Comparison of ENCODE assay signal across 14 mouse cellular contexts in the genomic region with DNA sequence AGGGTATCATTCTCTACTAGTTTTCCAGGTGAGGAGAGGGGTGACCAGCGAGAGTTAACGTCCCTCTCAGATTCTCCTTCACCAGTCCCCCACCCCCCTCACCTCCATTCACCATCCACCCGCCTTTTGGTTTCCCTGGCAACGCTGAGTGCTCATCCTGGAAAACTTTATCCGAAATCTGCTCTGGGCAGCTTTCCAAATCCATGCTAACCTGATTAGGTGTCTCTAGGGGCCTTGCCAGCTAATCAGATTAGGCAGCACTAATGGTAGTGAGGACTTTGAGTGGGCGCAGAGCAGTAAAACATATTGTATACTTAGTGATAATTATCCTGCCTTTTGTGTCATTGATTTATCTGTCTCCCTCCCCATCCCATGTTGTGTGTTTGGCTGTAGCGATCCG. TPM values are rescaled to one million over a fixed set of nuclear protein-coding genes. Genes with fewer than 3 reads are reported as not detected.
DNase-seq lines count a peak whose midpoint lies in the region; ATAC-seq lines count a peak whose summit lies in the region.
"Had no signal": no experiment of that assay in that cellular context is flagged by ENCODE, and none has a peak within 500 bp of the region (broad histone marks: within the 10 kb centered on the region; RNA-seq: fewer than 3 reads in every experiment).

No protein-coding gene starts in this region.

- no peaks in the 10 kb centered on the region for H3K27me3 ChIP-seq in midbrain, embryonic 10.5 days (ENCODE audit: low read depth, poor library complexity, severe bottlenecking)
- no peaks in the 10 kb centered on the region for H3K27me3 ChIP-seq in midbrain, embryonic 11.5 days (ENCODE audit: control insufficient read depth, insufficient read depth, low read length)
- H3K27me3 ChIP-seq in stomach, embryonic 14.5 days (ENCODE audit: control insufficient read depth, insufficient read depth, low read length), result no peaks in the 10 kb centered on the region
- H3K27me3 ChIP-seq: liver, embryonic 15.5 days had no signal

- H3K9ac ChIP-seq in midbrain, embryonic 11.5 days (ENCODE audit: low read length), result no peak overlapping the region
- no peak overlapping the region for H3K9ac ChIP-seq in stomach, embryonic 14.5 days (replicated peaks; ENCODE audit: low read depth, low read length)
- H3K9ac ChIP-seq: liver, embryonic 15.5 days had no signal

- H3K4me1 ChIP-seq in midbrain, embryonic 10.5 days, result peaks cover 26% of the 10 kb centered on the region
- H3K4me1 ChIP-seq in midbrain, embryonic 11.5 days (ENCODE audit: control insufficient read depth, insufficient read depth, low read length), result 0 out of 2 replicates have a peak, but pooled peaks cover 4% of the 10 kb centered on the region
- peaks cover 20% of the 10 kb centered on the region; the same call in 1 of the 2 replicates for H3K4me1 ChIP-seq in stomach, embryonic 14.5 days (ENCODE audit: control insufficient read depth, insufficient read depth, low read length)
- H3K4me1 ChIP-seq: liver, embryonic 15.5 days had no signal

- H3K27ac ChIP-seq in midbrain, embryonic 10.5 days (replicated peaks), result 0 out of 2 replicates have a peak overlapping the region, but pooled peaks have one; percentile 9
- H3K27ac ChIP-seq in midbrain, embryonic 11.5 days (ENCODE audit: low read depth, low read length), result no peak overlapping the region
- H3K27ac ChIP-seq in stomach, embryonic 14.5 days (ENCODE audit: low read length), result no peak overlapping the region
- H3K27ac ChIP-seq: liver, embryonic 15.5 days had no signal

- H3K36me3 ChIP-seq in midbrain, embryonic 10.5 days, result peaks cover 33% of the 10 kb centered on the region
- no peaks in the 10 kb centered on the region for H3K36me3 ChIP-seq in midbrain, embryonic 11.5 days (ENCODE audit: control insufficient read depth, insufficient read depth, low read length)
- no peaks in the 10 kb centered on the region for H3K36me3 ChIP-seq in stomach, embryonic 14.5 days (ENCODE audit: control insufficient read depth, insufficient read depth, low read length)
- H3K36me3 ChIP-seq: liver, embryonic 15.5 days had no signal

- H3K4me2 ChIP-seq in midbrain, embryonic 11.5 days, result no peak overlapping the region
- H3K4me2 ChIP-seq in stomach, embryonic 14.5 days (replicated peaks; ENCODE audit: low read depth, low read length), result no peak overlapping the region
- H3K4me2 ChIP-seq: liver, embryonic 15.5 days had no signal

- no peaks in the 10 kb centered on the region for H3K9me3 ChIP-seq in midbrain, embryonic 10.5 days (replicated peaks)
- no peaks in the 10 kb centered on the region for H3K9me3 ChIP-seq in midbrain, embryonic 11.5 days (ENCODE audit: control insufficient read depth, low read length)
- H3K9me3 ChIP-seq in stomach, embryonic 14.5 days (ENCODE audit: control insufficient read depth, low read depth, low read length), result no peaks in the 10 kb centered on the region
- H3K9me3 ChIP-seq: liver, embryonic 15.5 days had no signal

- 43% methylated on average over 8 of the region's 8 CpGs for WGBS in midbrain, embryonic 10.5 days
- 38% methylated on average over 8 of the region's 8 CpGs for WGBS in midbrain, embryonic 11.5 days
- WGBS in stomach, embryonic 14.5 days, result 37% methylated on average over 8 of the region's 8 CpGs

- peak; percentile 51 to 74 for DNase-seq in adrenal gland, adult (ENCODE audit: inconsistent age in 2 of 2, low spot score in 1 of 2)
- no peak for DNase-seq in adrenal gland, postnatal 25 days
- DNase-seq in midbrain, embryonic 10.5 days (ENCODE audit: low spot score), result peak; percentile 17
- no peak for DNase-seq in midbrain, embryonic 11.5 days (ENCODE audit: low spot score, missing footprints)
- peak; percentile 34 to 70 for DNase-seq in layer of hippocampus, postnatal 14 days (ENCODE audit: low spot score in 2 of 2)
- DNase-seq in urinary bladder, postnatal 10 days (ENCODE audit: low spot score), result no peak
- DNase-seq: gastrocnemius, postnatal 10 days; heart, postnatal 36 days had no signal

- no peak overlapping the region for H3K4me3 ChIP-seq in midbrain, embryonic 10.5 days
- H3K4me3 ChIP-seq in midbrain, embryonic 11.5 days (ENCODE audit: low read depth, low read length), result no peak overlapping the region
- no peak overlapping the region for H3K4me3 ChIP-seq in stomach, embryonic 14.5 days (ENCODE audit: low read depth, low read length)
- H3K4me3 ChIP-seq: liver, embryonic 15.5 days; myocyte had no signal

- ATAC-seq in midbrain, embryonic 11.5 days (ENCODE audit: low FRiP score), result no peak
- peak; percentile 37; the same call in 1 of the 2 replicates for ATAC-seq in stomach, embryonic 14.5 days (ENCODE audit: insufficient number of reproducible peaks, insufficient read depth, low FRiP score, low read depth)
- no peak for ATAC-seq in granulocyte monocyte progenitor cell, adult 5-6 weeks (replicated peaks; ENCODE audit: poor library complexity, severe bottlenecking)

RNA-seq across cellular contexts. Expression of gene Phox2a, which starts 45.4 kb away (rescaled TPM):
- 17.1 and 33.0 TPM in 2 replicates for total RNA-seq in adrenal gland, postnatal 25 days (2021)
- polyA plus RNA-seq in midbrain, embryonic 10.5 days (2016; fragmentation: Nextera tagmentation; extraction: Ambion mirVana), result 0.83 and 2.0 TPM in 2 replicates
- polyA plus RNA-seq in midbrain, embryonic 11.5 days (2014; fragmentation: Nextera tagmentation; extraction: Ambion mirVana), result 0.52 and 1.1 TPM in 2 replicates
- not detected for total RNA-seq in layer of hippocampus, postnatal 14 days (2021)
- polyA plus RNA-seq in stomach, embryonic 14.5 days (2014; fragmentation: Nextera tagmentation; extraction: Ambion mirVana), result 9.9 and 11.9 TPM in 2 replicates
- not detected in 2 replicates for total RNA-seq in granulocyte monocyte progenitor cell, adult 5-6 weeks (2014; fragmentation: Nextera tagmentation)
- total RNA-seq in granulocyte monocyte progenitor cell, adult 5-6 weeks (2017), result not detected in 2 replicates
- total RNA-seq: layer of hippocampus, postnatal 36 days; MEL had no signal
- polyA plus RNA-seq: liver, embryonic 15.5 days had no signal

Comparison
In these comparisons a context has a peak if more than half of its experiments do, and no peak if none do; other contexts are left out.
1. DNase-seq: peak in adrenal gland, adult (2 of 2), midbrain, embryonic 10.5 days (single experiment) and layer of hippocampus, postnatal 14 days (2 of 2); none in adrenal gland, postnatal 25 days (single experiment), midbrain, embryonic 11.5 days (single experiment) and urinary bladder, postnatal 10 days (single experiment).
2. RNA of gene Phox2a, which starts 45.4 kb away (total RNA-seq): 17.1 to 33.0 TPM in adrenal gland, postnatal 25 days; not detected in layer of hippocampus, postnatal 14 days and not detected in granulocyte monocyte progenitor cell, adult 5-6 weeks; every median in the first group is over 10 times any median in the second.